Mouse (Mus musculus) myocyte (in vitro differentiated cells): ENCODE data around the gene Hipk4.

Source experiments
- E2F4 ChIP-seq: IDR thresholded peaks from one replicate; pipeline ENCODE4 v1.6.1; 2011; ENCODE audit warnings: mild to moderate bottlenecking, control low read depth, moderate library complexity; ENCODE audit not compliant: insufficient read depth
- MAX ChIP-seq: IDR thresholded peaks from one replicate; pipeline ENCODE4 v1.6.1; 2011; ENCODE audit warnings: low read depth, mild to moderate bottlenecking, control low read depth
- MYOD1 ChIP-seq, 3 experiments: IDR thresholded peaks; one replicate each; pipeline ENCODE4 v1.6.1; 2011; ENCODE audit warnings: control low read depth in 2 of 3, low read depth in 2 of 3, mild to moderate bottlenecking in 2 of 3, moderate library complexity in 1 of 3; ENCODE audit not compliant: insufficient read length in 2 of 3, control insufficient read depth in 1 of 3
- POLR2A ChIP-seq: IDR thresholded peaks from one replicate; pipeline ENCODE4 v1.6.1; 2011; ENCODE audit warnings: low read depth, mild to moderate bottlenecking, control low read depth, moderate library complexity; ENCODE audit not compliant: insufficient read length
- TCF12 ChIP-seq: IDR thresholded peaks from one replicate; pipeline ENCODE4 v1.6.1; 2011; ENCODE audit warnings: mild to moderate bottlenecking, control low read depth; ENCODE audit not compliant: poor library complexity, insufficient read depth, severe bottlenecking
- USF1 ChIP-seq: IDR thresholded peaks from one replicate; pipeline ENCODE4 v1.6.1; 2011; ENCODE audit warnings: low read depth, mild to moderate bottlenecking, control low read depth, moderate library complexity

GRCm38 (mm10) chr7:27576914-27577313 lies 53.8 kb downstream of the Hipk4 start:
- TF ChIP-seq USF1 = no peak
- no peak for TF ChIP-seq E2F4
- no peak for TF ChIP-seq MAX
- TF ChIP-seq POLR2A = no peak
- no peak for TF ChIP-seq MYOD1 (IDR thresholded peaks at IDR 0.05; ENCODE audit: control insufficient read depth in 1 of 3, insufficient read length in 2 of 3, low read depth in 2 of 3)
- TF ChIP-seq TCF12 = no peak
